Mouse (Mus musculus): ENCODE measurements at regions not wholly inside any gene's neighbourhood (a gene's known extent, or its start where the extent isn't known, plus 50 kb on each side); places are given as distances from the start of the nearest gene placed in this dataset.

- 59% methylated on average over 2 of the region's 2 CpGs for WGBS
- Histone ChIP-seq H3K9me3 (ENCODE audit: control insufficient read depth, low read length) (no peaks in the 10 kb centered on the region), H3K36me3 (ENCODE audit: control insufficient read depth, insufficient read depth, low read length) (no peaks in the 10 kb centered on the region), H3K27me3 (replicated peaks; ENCODE audit: control insufficient read depth, insufficient read depth, low read length) (no peaks in the 10 kb centered on the region), H3K27ac (ENCODE audit: low read depth, low read length) (no peak overlapping the region), H3K4me2 (no peak overlapping the region), H3K4me1 (replicated peaks; ENCODE audit: control insufficient read depth, insufficient read depth, low read length) (no peaks in the 10 kb centered on the region), H3K4me3 (ENCODE audit: low read depth, low read length) (no peak overlapping the region), H3K9ac (ENCODE audit: low read depth, low read length) (no peak overlapping the region)
- DNase-seq (ENCODE audit: low spot score) = no peak
- ATAC-seq (replicated peaks; ENCODE audit: low FRiP score) = no peak
Measured at GRCm38 (mm10) chr15:67907034-67907433, 1406.3 kb upstream of the Lrrc6 start.

- Histone ChIP-seq H3K27ac (ENCODE audit: low read depth, low read length) (no peak overlapping the region), H3K9ac (ENCODE audit: low read depth, low read length) (no peak overlapping the region), H3K4me3 (ENCODE audit: low read depth, low read length) (no peak overlapping the region), H3K36me3 (ENCODE audit: control insufficient read depth, insufficient read depth, low read length) (no peaks in the 10 kb centered on the region), H3K4me2 (no peak overlapping the region), H3K4me1 (replicated peaks; ENCODE audit: control insufficient read depth, insufficient read depth, low read length) (no peaks in the 10 kb centered on the region), H3K9me3 (ENCODE audit: control insufficient read depth, low read length) (no peaks in the 10 kb centered on the region), H3K27me3 (replicated peaks; ENCODE audit: control insufficient read depth, insufficient read depth, low read length) (no peaks in the 10 kb centered on the region)
- no peak for DNase-seq (ENCODE audit: low spot score)
- no peak for ATAC-seq (replicated peaks; ENCODE audit: low FRiP score)
- WGBS = 67% methylated on average over 1 of the region's 1 CpGs
Measured at GRCm38 (mm10) chr15:67905279-67905678, 1404.6 kb upstream of the Lrrc6 start.

- Histone ChIP-seq H3K27me3 (replicated peaks; ENCODE audit: control insufficient read depth, insufficient read depth, low read length) (no peaks in the 10 kb centered on the region), H3K9ac (ENCODE audit: low read depth, low read length) (no peak overlapping the region), H3K36me3 (ENCODE audit: control insufficient read depth, insufficient read depth, low read length) (no peaks in the 10 kb centered on the region), H3K4me3 (ENCODE audit: low read depth, low read length) (no peak overlapping the region), H3K4me2 (no peak overlapping the region), H3K9me3 (ENCODE audit: control insufficient read depth, low read length) (no peaks in the 10 kb centered on the region), H3K4me1 (replicated peaks; ENCODE audit: control insufficient read depth, insufficient read depth, low read length) (no peaks in the 10 kb centered on the region), H3K27ac (ENCODE audit: low read depth, low read length) (no peak overlapping the region)
- ATAC-seq (replicated peaks; ENCODE audit: low FRiP score) (no peak), DNase-seq (ENCODE audit: low spot score) (no peak)
Measured at GRCm38 (mm10) chr15:67904646-67905045, 1403.9 kb upstream of the Lrrc6 start.

- ATAC-seq (replicated peaks; ENCODE audit: low FRiP score) (no peak), DNase-seq (ENCODE audit: low spot score) (no peak)
- Histone ChIP-seq H3K9ac (ENCODE audit: low read depth, low read length) (no peak overlapping the region), H3K27me3 (replicated peaks; ENCODE audit: control insufficient read depth, insufficient read depth, low read length) (no peaks in the 10 kb centered on the region), H3K4me2 (no peak overlapping the region), H3K9me3 (ENCODE audit: control insufficient read depth, low read length) (no peaks in the 10 kb centered on the region), H3K4me3 (ENCODE audit: low read depth, low read length) (no peak overlapping the region), H3K27ac (ENCODE audit: low read depth, low read length) (no peak overlapping the region), H3K36me3 (ENCODE audit: control insufficient read depth, insufficient read depth, low read length) (no peaks in the 10 kb centered on the region), H3K4me1 (replicated peaks; ENCODE audit: control insufficient read depth, insufficient read depth, low read length) (no peaks in the 10 kb centered on the region)
- WGBS = 71% methylated on average over 2 of the region's 2 CpGs
Measured at GRCm38 (mm10) chr15:67902982-67903381, 1402.3 kb upstream of the Lrrc6 start.

- no peaks in the 10 kb centered on the region for H3K27me3 ChIP-seq (replicated peaks; ENCODE audit: control insufficient read depth, insufficient read depth, low read length)
- no peak for DNase-seq (ENCODE audit: low spot score)
- no peaks in the 10 kb centered on the region for H3K9me3 ChIP-seq (ENCODE audit: control insufficient read depth, low read length)
- no peak overlapping the region for H3K4me2 ChIP-seq
- no peaks in the 10 kb centered on the region for H3K36me3 ChIP-seq (ENCODE audit: control insufficient read depth, insufficient read depth, low read length)
- no peak overlapping the region for H3K9ac ChIP-seq (ENCODE audit: low read depth, low read length)
- ATAC-seq (replicated peaks; ENCODE audit: low FRiP score) = no peak
- no peak overlapping the region for H3K4me3 ChIP-seq (ENCODE audit: low read depth, low read length)
- no peak overlapping the region for H3K27ac ChIP-seq (ENCODE audit: low read depth, low read length)
- WGBS = 90% methylated on average over 7 of the region's 7 CpGs
- H3K4me1 ChIP-seq (replicated peaks; ENCODE audit: control insufficient read depth, insufficient read depth, low read length) = no peaks in the 10 kb centered on the region
Measured at GRCm38 (mm10) chr15:67901191-67901601, 1400.5 kb upstream of the Lrrc6 start.

GRCm38 (mm10) chr15:67899772-67900171 is 1399.1 kb upstream of the Lrrc6 start:
- DNase-seq (ENCODE audit: low spot score) = no peak
- no peaks in the 10 kb centered on the region for H3K9me3 ChIP-seq (ENCODE audit: control insufficient read depth, low read length)
- H3K9ac ChIP-seq (ENCODE audit: low read depth, low read length) = no peak overlapping the region
- no peak for ATAC-seq (replicated peaks; ENCODE audit: low FRiP score)
- H3K27me3 ChIP-seq (replicated peaks; ENCODE audit: control insufficient read depth, insufficient read depth, low read length) = no peaks in the 10 kb centered on the region
- H3K36me3 ChIP-seq (ENCODE audit: control insufficient read depth, insufficient read depth, low read length) = no peaks in the 10 kb centered on the region
- WGBS = 80% methylated on average over 6 of the region's 6 CpGs
- no peak overlapping the region for H3K4me3 ChIP-seq (ENCODE audit: low read depth, low read length)
- no peaks in the 10 kb centered on the region for H3K4me1 ChIP-seq (replicated peaks; ENCODE audit: control insufficient read depth, insufficient read depth, low read length)
- H3K27ac ChIP-seq (ENCODE audit: low read depth, low read length) = no peak overlapping the region
- no peak overlapping the region for H3K4me2 ChIP-seq

GRCm38 (mm10) chr15:67898959-67899403 is 1398.3 kb upstream of the Lrrc6 start:
- 61% methylated on average over 3 of the region's 3 CpGs for WGBS
- Histone ChIP-seq H3K27ac (ENCODE audit: low read depth, low read length) (no peak overlapping the region), H3K36me3 (ENCODE audit: control insufficient read depth, insufficient read depth, low read length) (no peaks in the 10 kb centered on the region), H3K4me1 (replicated peaks; ENCODE audit: control insufficient read depth, insufficient read depth, low read length) (no peaks in the 10 kb centered on the region), H3K27me3 (replicated peaks; ENCODE audit: control insufficient read depth, insufficient read depth, low read length) (no peaks in the 10 kb centered on the region), H3K4me3 (ENCODE audit: low read depth, low read length) (no peak overlapping the region), H3K9me3 (ENCODE audit: control insufficient read depth, low read length) (no peaks in the 10 kb centered on the region), H3K4me2 (no peak overlapping the region), H3K9ac (ENCODE audit: low read depth, low read length) (no peak overlapping the region)
- DNase-seq (ENCODE audit: low spot score) (no peak), ATAC-seq (replicated peaks; ENCODE audit: low FRiP score) (no peak)

- Histone ChIP-seq H3K4me2 (no peak overlapping the region), H3K27me3 (replicated peaks; ENCODE audit: control insufficient read depth, insufficient read depth, low read length) (no peaks in the 10 kb centered on the region), H3K4me1 (replicated peaks; ENCODE audit: control insufficient read depth, insufficient read depth, low read length) (no peaks in the 10 kb centered on the region), H3K9ac (ENCODE audit: low read depth, low read length) (no peak overlapping the region), H3K9me3 (ENCODE audit: control insufficient read depth, low read length) (no peaks in the 10 kb centered on the region), H3K4me3 (ENCODE audit: low read depth, low read length) (no peak overlapping the region), H3K27ac (ENCODE audit: low read depth, low read length) (no peak overlapping the region), H3K36me3 (ENCODE audit: control insufficient read depth, insufficient read depth, low read length) (no peaks in the 10 kb centered on the region)
- DNase-seq (ENCODE audit: low spot score) (no peak), ATAC-seq (replicated peaks; ENCODE audit: low FRiP score) (no peak)
- WGBS = 52% methylated on average over 3 of the region's 3 CpGs
Measured at GRCm38 (mm10) chr15:67892066-67892465, 1391.4 kb upstream of the Lrrc6 start.

GRCm38 (mm10) chr15:67890612-67891304 is 1390.0 kb upstream of the Lrrc6 start:
- 71% methylated on average over 3 of the region's 3 CpGs for WGBS
- no peak overlapping the region for H3K27ac ChIP-seq (ENCODE audit: low read depth, low read length)
- no peaks in the 10 kb centered on the region for H3K9me3 ChIP-seq (ENCODE audit: control insufficient read depth, low read length)
- no peaks in the 10 kb centered on the region for H3K4me1 ChIP-seq (replicated peaks; ENCODE audit: control insufficient read depth, insufficient read depth, low read length)
- H3K36me3 ChIP-seq (ENCODE audit: control insufficient read depth, insufficient read depth, low read length) = no peaks in the 10 kb centered on the region
- no peak overlapping the region for H3K9ac ChIP-seq (ENCODE audit: low read depth, low read length)
- H3K4me2 ChIP-seq = no peak overlapping the region
- no peaks in the 10 kb centered on the region for H3K27me3 ChIP-seq (replicated peaks; ENCODE audit: control insufficient read depth, insufficient read depth, low read length)
- H3K4me3 ChIP-seq (ENCODE audit: low read depth, low read length) = no peak overlapping the region
- ATAC-seq (replicated peaks; ENCODE audit: low FRiP score) = no peak
- DNase-seq (ENCODE audit: low spot score) = no peak
